17 mouse cellular contexts compared by ENCODE assay signal in the genomic region with DNA sequence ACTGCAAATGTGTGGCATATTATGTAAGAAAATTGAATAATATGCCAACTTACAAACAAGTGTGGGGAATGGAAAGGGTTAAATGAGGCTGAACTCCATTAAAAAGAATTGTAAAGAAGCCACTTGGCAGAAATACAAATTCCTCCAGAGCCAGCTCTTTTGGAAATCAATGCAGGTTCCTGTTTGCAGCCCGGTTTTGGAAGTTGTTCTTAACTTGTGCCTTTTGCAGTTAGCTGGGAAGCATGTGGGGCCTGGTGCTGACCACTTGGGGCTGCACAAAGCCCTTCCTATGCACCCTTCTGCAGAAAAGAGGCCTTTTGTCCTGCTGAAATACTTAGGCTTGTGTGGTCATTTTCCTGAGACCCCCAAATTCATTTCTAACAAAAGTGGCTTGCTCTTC. TPM values are rescaled to one million over a fixed set of nuclear protein-coding genes. Genes with fewer than 3 reads are reported as not detected.
A peak's percentile ranks its signal among the peaks of the same experiment; 100 is the strongest.
DNase-seq lines count a peak whose midpoint lies in the region; ATAC-seq and TF ChIP-seq lines count a peak whose summit lies in the region.
"Had no signal": no experiment of that assay in that cellular context is flagged by ENCODE, and none has a peak within 500 bp of the region (broad histone marks: within the 10 kb centered on the region; RNA-seq: fewer than 3 reads in every experiment).

No protein-coding gene starts in this region.

- ATAC-seq in frontal cortex, adult (ENCODE audit: low TSS enrichment), result no peak
- no peak for ATAC-seq in midbrain, postnatal 0 days (ENCODE audit: low FRiP score)
- no peak for ATAC-seq in midbrain, embryonic 13.5 days
- no peak for ATAC-seq in limb, embryonic 14.5 days (ENCODE audit: low FRiP score, low read depth)
- ATAC-seq: CD4-positive, CD25-positive, alpha-beta regulatory T cell, adult 4 months; intestine, embryonic 16.5 days; Patski had no signal

- no peak for TF ChIP-seq POLR2A in limb, embryonic 14.5 days (IDR thresholded peaks at IDR 0.05; ENCODE audit: borderline replicate concordance, extremely low read depth, insufficient read depth, insufficient read length)

- H3K27me3 ChIP-seq in midbrain, postnatal 0 days (ENCODE audit: insufficient read depth, low read length), result no peaks in the 10 kb centered on the region
- H3K27me3 ChIP-seq in midbrain, embryonic 13.5 days, result no peaks in the 10 kb centered on the region
- H3K27me3 ChIP-seq in limb, embryonic 14.5 days (ENCODE audit: control insufficient read depth, insufficient read depth, low read length), result no peaks in the 10 kb centered on the region

- peak; percentile 62 for TF ChIP-seq CTCF in midbrain, postnatal 0 days (IDR thresholded peaks at IDR 0.05)

- 17% methylated on average over 1 of the region's 1 CpGs for WGBS in midbrain, postnatal 0 days
- 31% methylated on average over 1 of the region's 1 CpGs for WGBS in midbrain, embryonic 13.5 days
- WGBS in limb, embryonic 14.5 days, result 13% methylated on average over 1 of the region's 1 CpGs

- no peaks in the 10 kb centered on the region for H3K4me1 ChIP-seq in midbrain, postnatal 0 days (ENCODE audit: insufficient read depth, low read length)
- no peaks in the 10 kb centered on the region for H3K4me1 ChIP-seq in midbrain, embryonic 13.5 days (replicated peaks)
- peaks cover 9% of the 10 kb centered on the region for H3K4me1 ChIP-seq in limb, embryonic 14.5 days (ENCODE audit: control insufficient read depth, insufficient read depth, low read length)
- H3K4me1 ChIP-seq: heart, embryonic 12.5 days had no signal

- H3K36me3 ChIP-seq in midbrain, postnatal 0 days (ENCODE audit: insufficient read depth, low read length), result no peaks in the 10 kb centered on the region
- no peaks in the 10 kb centered on the region for H3K36me3 ChIP-seq in midbrain, embryonic 13.5 days
- H3K36me3 ChIP-seq in limb, embryonic 14.5 days (ENCODE audit: control insufficient read depth, insufficient read depth, low read length), result no peaks in the 10 kb centered on the region
- H3K36me3 ChIP-seq: heart, embryonic 12.5 days had no signal

- H3K9me3 ChIP-seq in midbrain, postnatal 0 days (ENCODE audit: low read length), result no peaks in the 10 kb centered on the region
- H3K9me3 ChIP-seq in midbrain, embryonic 13.5 days, result no peaks in the 10 kb centered on the region
- H3K9me3 ChIP-seq in limb, embryonic 14.5 days (ENCODE audit: control insufficient read depth, low read length), result no peaks in the 10 kb centered on the region
- H3K9me3 ChIP-seq: heart, embryonic 12.5 days had no signal

- DNase-seq in frontal cortex, postnatal 10 days (ENCODE audit: low spot score in 2 of 2), result peak; percentile 27 to 30
- peak; percentile 25 for DNase-seq in layer of hippocampus, adult 9-11 months
- no peak for DNase-seq in layer of hippocampus, adult 8-10 months (ENCODE audit: low spot score in 2 of 2)
- peak; percentile 88 for DNase-seq in midbrain, postnatal 0 days (ENCODE audit: low spot score)
- DNase-seq in limb, embryonic 14.5 days (ENCODE audit: low spot score), result peak; percentile 87
- no peak for DNase-seq in thymus, postnatal 36 days
- DNase-seq: adrenal gland, adult 8-10 months; liver; retina, postnatal 1 day had no signal

- H3K4me2 ChIP-seq in midbrain, postnatal 0 days (ENCODE audit: low read depth, low read length, poor library complexity, severe bottlenecking), result no peak overlapping the region
- H3K4me2 ChIP-seq in midbrain, embryonic 13.5 days (replicated peaks), result no peak overlapping the region
- no peak overlapping the region for H3K4me2 ChIP-seq in limb, embryonic 14.5 days (replicated peaks; ENCODE audit: low read depth, low read length, severe bottlenecking)
- H3K4me2 ChIP-seq: heart, embryonic 12.5 days had no signal

- H3K4me3 ChIP-seq in midbrain, postnatal 0 days (ENCODE audit: low read depth, low read length), result no peak overlapping the region
- H3K4me3 ChIP-seq in midbrain, embryonic 13.5 days (replicated peaks), result no peak overlapping the region
- no peak overlapping the region for H3K4me3 ChIP-seq in limb, embryonic 14.5 days (replicated peaks; ENCODE audit: low read length)
- H3K4me3 ChIP-seq: heart, embryonic 12.5 days; myocyte had no signal

- no peak overlapping the region for H3K9ac ChIP-seq in midbrain, postnatal 0 days (replicated peaks; ENCODE audit: low read length, poor library complexity, severe bottlenecking)
- no peak overlapping the region for H3K9ac ChIP-seq in midbrain, embryonic 13.5 days (replicated peaks)
- H3K9ac ChIP-seq in limb, embryonic 14.5 days (ENCODE audit: low read depth, low read length, severe bottlenecking), result no peak overlapping the region
- H3K9ac ChIP-seq: heart, embryonic 12.5 days had no signal

- H3K27ac ChIP-seq in midbrain, postnatal 0 days (ENCODE audit: low read depth, low read length), result no peak overlapping the region
- no peak overlapping the region for H3K27ac ChIP-seq in midbrain, embryonic 13.5 days
- H3K27ac ChIP-seq in limb, embryonic 14.5 days (replicated peaks; ENCODE audit: low read depth, low read length), result 0 out of 2 replicates have a peak overlapping the region, but pooled peaks have one; percentile 43

RNA-seq across cellular contexts. Expression of gene Dhrs2, which starts 1.4 kb away (rescaled TPM):
- not detected for total RNA-seq in layer of hippocampus, adult 8-10 months (2022)
- 2.0 TPM in 1 of 2 replicates, not detected in the other for total RNA-seq in midbrain, postnatal 0 days (2014; rRNA removed)
- polyA plus RNA-seq in midbrain, postnatal 0 days (2015; fragmentation: Nextera tagmentation; extraction: Ambion mirVana), result 0.56 and 0.86 TPM in 2 replicates
- polyA plus RNA-seq in midbrain, embryonic 13.5 days (2015; fragmentation: Nextera tagmentation; extraction: Ambion mirVana), result 0.31 and 0.35 TPM in 2 replicates
- 0.34 and 0.38 TPM in 2 replicates for polyA plus RNA-seq in limb, embryonic 14.5 days (2012; rRNA removed)
- 0.47 TPM in 1 of 2 replicates, not detected in the other for polyA plus RNA-seq in limb, embryonic 14.5 days (2014; fragmentation: Nextera tagmentation; extraction: Ambion mirVana)
- total RNA-seq: adrenal gland, adult 8-10 months; megakaryocyte progenitor cell, adult 5-6 weeks had no signal
- polyA plus RNA-seq: CD4-positive, CD25-positive, alpha-beta regulatory T cell, adult 4 months; heart, embryonic 12.5 days; myocyte; Patski had no signal

Comparison
In these comparisons a context has a peak if more than half of its experiments do, and no peak if none do; other contexts are left out.
1. DNase-seq: peak in frontal cortex, postnatal 10 days (2 of 2), layer of hippocampus, adult 9-11 months (single experiment), midbrain, postnatal 0 days (single experiment) and limb, embryonic 14.5 days (single experiment); none in layer of hippocampus, adult 8-10 months (0 of 2) and thymus, postnatal 36 days (0 of 2).